Mouse (Mus musculus): Measurements from ENCODE around the gene Aldh3b2.

DNA sequence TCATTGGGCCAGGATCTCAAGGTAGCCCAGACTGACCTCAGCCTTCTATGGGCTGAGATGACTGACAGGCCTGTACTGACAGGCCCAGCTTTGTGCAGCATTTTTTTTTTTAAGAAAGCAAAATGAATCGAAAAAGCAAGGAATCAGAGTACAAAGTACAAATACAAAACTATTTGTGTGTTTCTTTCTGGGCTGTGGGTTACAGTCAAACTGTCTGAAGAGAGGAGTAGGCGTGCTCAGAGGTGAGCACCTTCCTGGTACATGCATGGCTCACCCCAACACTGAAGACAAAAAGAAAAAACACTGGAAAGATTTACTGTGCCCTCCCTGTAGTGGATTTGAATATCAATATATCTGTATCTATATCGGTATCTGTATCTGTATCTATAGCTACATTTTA, 24.3 kb upstream of the Aldh3b2 start:
- TF ChIP-seq GATA1 (IDR thresholded peaks at IDR 0.05; ENCODE audit: borderline replicate concordance, low read length) (no peak), FLI1 (IDR thresholded peaks at IDR 0.05; ENCODE audit: low read length) (no peak)
